Mouse (Mus musculus) ES-E14 (cell line): ENCODE data around the gene Tmem95. TPM values are rescaled to one million over a fixed set of nuclear protein-coding genes. Genes with fewer than 3 reads are reported as not detected.

Source experiments
- DNase-seq: peaks from one replicate; pipeline ENCODE4 v3.0.0-alpha.2; 2013; ENCODE audit warnings: low read depth, low spot score
- H3K27ac ChIP-seq: 2 replicates; pipeline ENCODE4 v1.5.1; 2012; ENCODE audit warnings: low read depth, mild to moderate bottlenecking, low read length, moderate library complexity, mixed read lengths; ENCODE audit not compliant: poor library complexity, insufficient read depth, severe bottlenecking
- H3K36me3 ChIP-seq: 2 replicates; pipeline ENCODE4 v1.6.1; 2012; ENCODE audit warnings: mild to moderate bottlenecking, low read length, moderate library complexity, mixed read lengths; ENCODE audit not compliant: control insufficient read depth, poor library complexity, insufficient read depth, severe bottlenecking
- H3K4me1 ChIP-seq, 2 experiments: fragments of 150-350 bp in 1 of 2; sonication (generic) in 1 of 2; 2 replicates each; pipeline ENCODE4 v1.6.1; 2012; ENCODE audit warnings: low read length in 2 of 2, mild to moderate bottlenecking in 1 of 2, mixed read lengths in 1 of 2; ENCODE audit not compliant: control insufficient read depth in 2 of 2, insufficient read depth in 2 of 2, poor library complexity in 1 of 2
- H3K4me3 ChIP-seq, 2 experiments: fragments of 150-350 bp in 1 of 2; sonication (generic) in 1 of 2; 2 replicates each; pipeline ENCODE4 v1.5.1; 2012; ENCODE audit warnings: low read length in 2 of 2, low read depth in 1 of 2, mild to moderate bottlenecking in 1 of 2, mixed read lengths in 1 of 2; ENCODE audit not compliant: insufficient read depth in 1 of 2, poor library complexity in 1 of 2, severe bottlenecking in 1 of 2
- H3K9ac ChIP-seq: 2 replicates; pipeline ENCODE4 v1.6.1; 2012; ENCODE audit warnings: low read depth, mild to moderate bottlenecking, low read length, mixed read lengths; ENCODE audit not compliant: poor library complexity, insufficient read depth, severe bottlenecking
- H3K9me3 ChIP-seq: fragments of 150-350 bp; sonication (generic); 2 replicates; pipeline ENCODE4 v1.6.1; 2012; ENCODE audit warnings: low read depth, mild to moderate bottlenecking, low read length; ENCODE audit not compliant: control insufficient read depth, insufficient read depth
- CHD2 ChIP-seq: IDR thresholded peaks from 2 replicates; pipeline ENCODE4 v1.6.1; 2014; ENCODE audit warnings: mild to moderate bottlenecking, low read depth, low read length, inconsistent platforms
- HCFC1 ChIP-seq: IDR thresholded peaks from 2 replicates; pipeline ENCODE4 v1.6.1; 2012; ENCODE audit warnings: low read length, inconsistent platforms, borderline replicate concordance; ENCODE audit not compliant: insufficient read depth
- MAFK ChIP-seq: IDR thresholded peaks from 2 replicates; pipeline ENCODE4 v1.6.1; 2014; ENCODE audit warnings: mild to moderate bottlenecking, low read depth, low read length, inconsistent platforms; ENCODE audit not compliant: insufficient read depth
- ZC3H11A ChIP-seq: IDR thresholded peaks from 2 replicates; pipeline ENCODE4 v1.6.1; 2012; ENCODE audit warnings: low read depth, mild to moderate bottlenecking, inconsistent platforms, low read length, borderline replicate concordance
- ZNF384 ChIP-seq: IDR thresholded peaks from 2 replicates; pipeline ENCODE4 v1.6.1; 2012; ENCODE audit warnings: low read depth, low read length, inconsistent platforms
- in situ Hi-C, 2 experiments: fragments of 600-800 bp; cut with MboI; formaldehyde crosslinking; loops; one replicate each; pipeline ENCODE4 v1.15.1; 2025; ENCODE audit warnings: low sequenced_read_pairs in 2 of 2, inconsistent platforms in 1 of 2; ENCODE audit not compliant: unreplicated experiment in 2 of 2
- total RNA-seq: library from RNA; depleted of rRNA; stranded (reverse); fragments of 300-350 nt; gene quantifications from 2 replicates; pipeline ENCODE4 v1.2.3, GENCODE M21; 2012

Tmem95 gene
- total RNA-seq, 1 experiment: not detected

DNA sequence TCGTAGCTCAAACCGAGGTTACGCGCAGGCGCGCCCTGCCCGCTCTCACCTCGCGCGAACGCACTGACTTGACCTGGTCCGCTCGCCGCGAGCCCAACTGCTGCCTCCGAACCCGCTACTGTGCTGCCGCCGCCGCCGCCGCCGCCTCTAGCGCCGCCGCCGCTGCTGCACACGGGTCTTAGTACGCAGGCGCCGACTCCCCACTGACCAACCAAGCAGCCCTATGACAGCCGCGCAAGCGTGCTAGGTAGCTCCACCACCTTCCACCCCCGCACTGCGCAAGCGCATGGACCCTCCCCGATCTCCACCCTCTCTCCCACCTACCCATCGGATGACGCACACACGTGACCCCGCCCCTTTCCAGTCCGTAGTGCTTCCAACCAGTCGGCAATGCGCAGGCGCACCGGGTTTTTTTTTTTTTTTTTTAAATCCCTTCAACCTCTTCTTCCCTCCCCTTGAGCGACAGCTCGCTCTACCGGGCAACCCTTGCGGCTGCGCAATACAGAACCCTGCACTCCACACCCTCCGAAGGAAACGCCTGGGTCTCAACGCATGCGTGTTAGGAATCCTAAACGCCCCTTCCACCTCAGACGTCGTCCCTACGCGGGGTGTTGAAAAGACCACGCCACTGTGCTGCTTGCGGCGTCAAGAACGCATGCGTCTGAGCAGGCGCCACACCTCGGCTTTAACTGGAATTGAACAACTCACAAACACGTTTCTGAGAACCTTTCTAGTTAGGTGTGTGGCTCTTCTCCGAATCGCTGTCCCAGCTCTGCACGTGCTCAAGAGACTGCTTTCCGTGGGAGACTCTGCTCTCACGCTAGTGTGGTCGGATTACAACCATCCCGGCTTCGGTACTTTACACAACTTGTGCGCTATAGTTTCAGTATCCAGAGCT, 43.5 kb upstream of the Tmem95 start, which contains the start of gene Eif5a:
Eif5a (minus strand) TSS at position 845 of the 898 bp plus-strand sequence.
- peak; percentile 100 for DNase-seq
- peaks cover 38% of the 10 kb centered on the region for H3K36me3 ChIP-seq
- TF ChIP-seq MAFK (no peak), ZC3H11A (no peak), ZNF384 (peak; percentile 100), CHD2 (no peak), HCFC1 (peak; percentile 78; the same call in 1 of the 2 replicates)
- peaks cover 0 to 9% of the 10 kb centered on the region in 2 experiments; a peak in 1 of 4 replicates for H3K4me1 ChIP-seq
- H3K9me3 ChIP-seq: no peaks in the 10 kb centered on the region
- in situ Hi-C loops: no loop called here
- peak within 1 kb of the TSS; percentile 82 to 99 for H3K4me3 ChIP-seq
- H3K9ac ChIP-seq: peak within 1 kb of the TSS; percentile 100
- H3K27ac ChIP-seq: peak within 1 kb of the TSS; percentile 99

DNA sequence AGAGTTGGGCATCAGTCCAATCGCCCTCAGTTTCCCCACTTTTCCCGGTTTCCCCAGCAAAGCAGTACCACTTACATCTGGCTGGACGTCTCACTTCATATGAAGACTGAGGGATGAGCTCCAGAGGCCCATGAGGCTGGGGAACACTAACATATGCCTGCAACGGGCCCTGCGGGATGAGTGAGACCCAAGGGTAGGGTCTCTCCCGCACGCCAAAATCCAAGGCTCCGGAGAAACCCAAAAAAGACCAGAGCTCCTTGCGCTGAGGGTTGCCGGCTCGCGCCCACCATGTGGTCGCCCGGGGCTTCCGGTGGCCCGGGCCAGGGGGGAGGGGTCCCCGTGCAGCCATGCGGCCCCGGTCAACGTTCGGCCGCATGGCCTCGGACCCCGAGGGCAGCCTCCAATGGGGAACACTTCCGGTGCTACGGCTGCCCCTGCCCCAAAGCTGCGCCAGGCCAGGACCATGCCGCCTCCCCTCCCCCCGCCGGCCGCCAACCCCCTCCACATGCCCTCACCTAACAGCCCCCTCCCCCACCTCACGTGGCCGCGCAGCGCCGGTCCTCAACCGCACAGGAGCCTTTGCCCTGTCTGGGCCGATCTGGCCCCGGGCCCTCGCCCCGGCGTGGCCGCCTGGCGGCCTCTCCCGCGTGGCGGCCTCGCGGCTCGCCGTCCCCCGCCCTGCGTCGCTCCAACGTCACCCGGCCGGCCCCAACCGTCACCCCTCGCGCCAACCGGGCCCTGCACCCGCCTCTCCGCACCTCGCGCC, 42.6 kb upstream of the Tmem95 start:
- DNase-seq: no peak
- Histone ChIP-seq H3K4me3 (peak overlapping the region; percentile 82 to 99), H3K4me1 (peaks cover 0 to 14% of the 10 kb centered on the region in 2 experiments; a peak in 1 of 4 replicates), H3K9ac (peak overlapping the region; percentile 100), H3K27ac (peak overlapping the region; percentile 99), H3K9me3 (no peaks in the 10 kb centered on the region), H3K36me3 (peaks cover 47% of the 10 kb centered on the region)
- in situ Hi-C loops: no loop called here
- TF ChIP-seq CHD2 (no peak), MAFK (no peak), ZNF384 (no peak), ZC3H11A (no peak), HCFC1 (0 out of 2 replicates have a peak, but pooled peaks have one; percentile 55)

DNA sequence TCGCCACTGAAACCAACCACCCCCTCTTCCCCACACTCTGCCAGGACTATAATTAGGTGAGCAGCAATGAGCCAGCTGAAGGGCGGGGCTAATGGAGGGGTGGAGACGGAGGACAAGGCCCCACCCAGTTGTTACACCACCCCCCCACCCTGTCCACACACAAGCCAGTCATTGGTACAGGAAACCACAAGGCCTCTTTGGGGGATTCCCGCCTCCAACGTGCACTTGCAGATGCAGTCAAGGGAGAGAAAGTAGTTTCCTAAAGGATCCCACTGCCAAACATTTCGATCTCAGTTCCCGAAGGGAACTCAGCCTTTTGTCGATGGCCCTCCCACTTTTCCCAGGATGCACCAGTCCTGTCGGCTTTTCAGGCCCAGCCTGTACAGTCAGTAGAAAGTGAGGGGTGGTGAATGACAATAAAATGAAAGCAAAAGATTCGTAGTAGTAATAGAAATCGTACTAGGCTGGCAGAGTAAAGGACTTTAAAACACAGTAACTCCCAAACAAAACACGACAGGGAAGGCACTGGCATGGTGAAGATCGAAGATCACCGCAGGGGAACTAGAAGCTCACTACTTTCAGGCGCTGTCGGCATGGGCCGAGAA, 41.9 kb upstream of the Tmem95 start:
- H3K4me3 ChIP-seq: peak overlapping the region; percentile 82 to 99
- H3K4me1 ChIP-seq: peaks cover 0 to 14% of the 10 kb centered on the region in 2 experiments; a peak in 1 of 4 replicates
- peak overlapping the region; percentile 99 for H3K27ac ChIP-seq
- peaks cover 49% of the 10 kb centered on the region for H3K36me3 ChIP-seq
- in situ Hi-C loops: no loop called here
- H3K9me3 ChIP-seq: no peaks in the 10 kb centered on the region
- DNase-seq: peak; percentile 77
- TF ChIP-seq HCFC1 (no peak), CHD2 (no peak; the same call in 1 of the 2 replicates), ZC3H11A (no peak)
- H3K9ac ChIP-seq: peak overlapping the region; percentile 100

DNA sequence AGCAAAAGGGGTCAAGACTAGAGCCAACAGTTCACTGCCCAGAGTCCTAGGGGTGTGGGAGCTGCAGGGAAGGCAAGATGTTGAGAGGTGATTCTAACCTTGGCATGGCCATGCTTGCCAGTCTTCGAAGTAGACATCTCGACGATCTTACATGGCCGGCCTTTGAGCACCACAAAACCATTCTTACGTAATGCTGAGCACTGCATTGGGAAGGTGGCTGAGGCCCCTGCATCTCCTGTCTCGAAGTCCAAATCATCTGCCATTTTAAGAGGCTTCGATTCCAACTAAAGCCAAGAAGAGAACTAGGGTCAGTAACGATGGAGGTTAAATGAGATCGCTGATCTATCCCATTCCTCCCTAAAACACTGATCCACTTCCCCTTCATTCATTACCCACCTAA, 41.2 kb upstream of the Tmem95 start:
- TF ChIP-seq ZC3H11A (no peak), HCFC1 (no peak), ZNF384 (no peak), MAFK (no peak), CHD2 (no peak)
- peak overlapping the region; percentile 82 to 99 for H3K4me3 ChIP-seq
- peaks cover 49% of the 10 kb centered on the region for H3K36me3 ChIP-seq
- in situ Hi-C loops: no loop called here
- H3K27ac ChIP-seq: no peak overlapping the region
- H3K9ac ChIP-seq: peak overlapping the region; percentile 18; the same call in 1 of the 2 replicates
- no peak for DNase-seq
- H3K9me3 ChIP-seq: no peaks in the 10 kb centered on the region
- peaks cover 0 to 14% of the 10 kb centered on the region in 2 experiments; a peak in 1 of 4 replicates for H3K4me1 ChIP-seq
